ENCODE assay signal across 8 mouse cellular contexts in the genomic region with DNA sequence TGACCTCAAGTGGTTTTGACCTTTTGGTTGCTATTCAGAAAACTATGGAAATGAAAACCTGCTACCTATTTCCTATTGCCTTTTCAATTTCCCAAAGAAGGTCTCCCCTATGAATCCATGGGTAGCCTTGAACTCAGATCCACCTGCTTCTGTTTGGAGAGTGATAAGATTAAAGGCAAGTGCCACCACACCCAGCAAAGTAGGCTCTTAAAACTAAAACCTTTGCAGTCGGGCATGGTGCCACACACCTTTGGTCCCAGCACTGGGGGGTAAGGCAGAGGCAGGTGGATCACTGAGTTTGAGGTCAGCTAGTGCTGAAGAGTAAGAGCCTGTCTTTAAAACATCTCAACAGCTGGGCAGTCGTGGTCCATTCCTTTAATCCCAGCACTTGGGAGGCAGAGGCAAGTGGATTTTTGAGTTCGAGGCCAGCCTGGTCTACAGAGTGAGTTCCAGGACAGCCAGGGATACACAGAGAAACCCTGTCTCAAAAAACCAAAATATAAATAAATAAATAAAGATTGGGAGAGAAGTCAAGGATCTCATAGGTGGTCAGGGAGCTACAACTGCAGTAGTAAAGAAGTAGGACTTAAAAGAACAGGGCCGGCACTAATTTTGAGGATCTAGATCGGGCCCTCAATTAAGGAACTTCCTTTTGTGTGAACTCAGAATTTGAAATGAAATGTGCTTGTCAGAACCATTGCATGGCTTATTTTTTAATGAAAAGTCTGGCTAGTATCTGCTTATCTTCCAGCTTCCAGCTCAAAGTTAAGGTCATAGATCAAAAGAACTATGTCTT. TPM values are rescaled to one million over a fixed set of nuclear protein-coding genes. Genes with fewer than 3 reads are reported as not detected.
DNase-seq lines count a peak whose midpoint lies in the region; ATAC-seq lines count a peak whose summit lies in the region.

No protein-coding gene starts in this region.

- no peaks in the 10 kb centered on the region for H3K27me3 ChIP-seq in heart, embryonic 14.5 days (ENCODE audit: control insufficient read depth, insufficient read depth, low read length)
- 0 out of 2 replicates have a peak, but pooled peaks cover 7% of the 10 kb centered on the region for H3K27me3 ChIP-seq in embryonic facial prominence, embryonic 10.5 days (replicated peaks; ENCODE audit: low read depth, poor library complexity, severe bottlenecking)

- no peak for DNase-seq in heart, postnatal 25 days (ENCODE audit: low spot score)
- DNase-seq in embryonic facial prominence, embryonic 10.5 days (ENCODE audit: low spot score), result no peak
- DNase-seq in kidney, adult 11 months, result peak; percentile 58
- no peak for DNase-seq in ovary, postnatal 10 days (ENCODE audit: low spot score)
- DNase-seq in adrenal gland, adult 2 months, result no peak

- H3K9me3 ChIP-seq in heart, embryonic 14.5 days (ENCODE audit: control insufficient read depth, low read length), result no peaks in the 10 kb centered on the region
- H3K9me3 ChIP-seq in embryonic facial prominence, embryonic 10.5 days, result no peaks in the 10 kb centered on the region

- peak overlapping the region; percentile 35 to 91 for H3K4me3 ChIP-seq in heart, embryonic 14.5 days (ENCODE audit: control insufficient read depth in 1 of 2, insufficient read depth in 1 of 2, low read depth in 1 of 2, low read length in 2 of 2)
- peak overlapping the region; percentile 91 for H3K4me3 ChIP-seq in embryonic facial prominence, embryonic 10.5 days
- peak overlapping the region; percentile 62 for H3K4me3 ChIP-seq in macrophage (ENCODE audit: inconsistent target)

- H3K27ac ChIP-seq in heart, embryonic 14.5 days (replicated peaks in 1 of 2; ENCODE audit: control insufficient read depth in 1 of 2, insufficient read depth in 1 of 2, low read depth in 2 of 2, low read length in 2 of 2), result no peak overlapping the region
- no peak overlapping the region for H3K27ac ChIP-seq in embryonic facial prominence, embryonic 10.5 days (replicated peaks)
- H3K27ac ChIP-seq in macrophage, result 0 out of 2 replicates have a peak overlapping the region, but pooled peaks have one; percentile 0

- 56% methylated on average over 5 of the region's 5 CpGs for WGBS in heart, embryonic 14.5 days
- 77% methylated on average over 5 of the region's 5 CpGs for WGBS in embryonic facial prominence, embryonic 10.5 days
- 69% methylated on average over 5 of the region's 5 CpGs for WGBS in macrophage (ENCODE audit: missing documents)

- peak overlapping the region; percentile 86 for H3K4me2 ChIP-seq in heart, embryonic 14.5 days (ENCODE audit: low read length)

- no peak for ATAC-seq in heart, embryonic 14.5 days (ENCODE audit: insufficient number of reproducible peaks, insufficient read depth, low FRiP score, low read depth)
- no peak for ATAC-seq in megakaryocyte progenitor cell, adult 5-6 weeks (replicated peaks; ENCODE audit: poor library complexity)

- H3K36me3 ChIP-seq in heart, embryonic 14.5 days (ENCODE audit: control insufficient read depth, insufficient read depth, low read length), result peaks cover 28% of the 10 kb centered on the region
- H3K36me3 ChIP-seq in embryonic facial prominence, embryonic 10.5 days (replicated peaks), result peaks cover 22% of the 10 kb centered on the region
- H3K36me3 ChIP-seq in macrophage (ENCODE audit: inconsistent target), result 0 out of 2 replicates have a peak, but pooled peaks cover 14% of the 10 kb centered on the region

- H3K79me2 ChIP-seq in macrophage (ENCODE audit: inconsistent target), result peaks cover 38% of the 10 kb centered on the region

- H3K4me1 ChIP-seq in heart, embryonic 14.5 days (ENCODE audit: control insufficient read depth in 2 of 2, insufficient read depth in 2 of 2, low read length in 2 of 2), result peaks cover 2 to 21% of the 10 kb centered on the region in 2 experiments
- peaks cover 22% of the 10 kb centered on the region for H3K4me1 ChIP-seq in embryonic facial prominence, embryonic 10.5 days

- intact Hi-C loops in heart, postnatal 25 days (cut with DNase I), result no loop called here

- peak overlapping the region; percentile 96 for H3K9ac ChIP-seq in heart, embryonic 14.5 days (ENCODE audit: low read length)

RNA-seq across cellular contexts. Expression of a gene that starts 1.9 kb away (rescaled TPM):
- 48.6 and 57.2 TPM in 2 replicates for polyA plus RNA-seq in heart, embryonic 14.5 days (2014; fragmentation: Nextera tagmentation; extraction: Ambion mirVana)
- total RNA-seq in heart, postnatal 25 days (2021), result 100 to 1,000 TPM; 168 to 194 TPM
- polyA plus RNA-seq in embryonic facial prominence, embryonic 10.5 days (2016; fragmentation: Nextera tagmentation; extraction: Ambion mirVana), result 50.0 and 61.5 TPM in 2 replicates
- total RNA-seq in macrophage (2018; cell fraction: chromatin; rRNA removed), result 100 to 1,000 TPM in 19 of 26 experiments, 10 to 100 TPM in 7; 17.1 to 870 (median 238) TPM
- 1,000 to 10,000 TPM in 3 of 26 experiments, 100 to 1,000 TPM in 23; 115 to 1,267 (median 399) TPM for total RNA-seq in macrophage (2018; cell fraction: cytosol; rRNA removed)
- total RNA-seq in macrophage (2018; cell fraction: nucleus; rRNA removed), result 1,000 to 10,000 TPM in 1 of 26 experiments, 100 to 1,000 TPM in 24, 10 to 100 TPM in 1; 68.9 to 1,011 (median 406) TPM
- 327 to 500 TPM (median 495 TPM) in 3 replicates for polyA plus RNA-seq in macrophage (2018)
- 111 and 138 TPM in 2 replicates for total RNA-seq in megakaryocyte progenitor cell, adult 5-6 weeks (2015)
- total RNA-seq in megakaryocyte progenitor cell, adult 5-6 weeks (2017), result 110 and 143 TPM in 2 replicates
- 10 to 100 TPM; 25.5 to 62.9 TPM for total RNA-seq in adrenal gland, adult 2 months (2021)
- 0.99 and 1.2 TPM in 2 replicates for polyA plus RNA-seq in adrenal gland, adult 2 months (2012; rRNA removed)

RNA-seq across cellular contexts. Expression of a gene that starts 33.0 kb away (rescaled TPM):
- polyA plus RNA-seq in heart, embryonic 14.5 days (2014; fragmentation: Nextera tagmentation; extraction: Ambion mirVana), result 6.7 and 7.3 TPM in 2 replicates
- total RNA-seq in heart, postnatal 25 days (2021), result 10 to 100 TPM; 20.9 to 24.7 TPM
- 8.6 and 8.7 TPM in 2 replicates for polyA plus RNA-seq in embryonic facial prominence, embryonic 10.5 days (2016; fragmentation: Nextera tagmentation; extraction: Ambion mirVana)
- 10 to 100 TPM in 1 of 26 experiments, 1 to 10 TPM in 25; 1.3 to 10.7 (median 4.9) TPM for total RNA-seq in macrophage (2018; cell fraction: chromatin; rRNA removed)
- 1 to 10 TPM in 23 of 26 experiments, under 1 TPM in 3; 0.84 to 3.3 (median 1.7) TPM for total RNA-seq in macrophage (2018; cell fraction: cytosol; rRNA removed)
- 1 to 10 TPM; 1.1 to 8.8 (median 2.6) TPM for total RNA-seq in macrophage (2018; cell fraction: nucleus; rRNA removed)
- polyA plus RNA-seq in macrophage (2018), result 0.66 to 3.8 TPM (median 1.1 TPM) in 3 replicates
- 5.9 and 6.9 TPM in 2 replicates for total RNA-seq in megakaryocyte progenitor cell, adult 5-6 weeks (2015)
- 8.0 and 15.5 TPM in 2 replicates for total RNA-seq in megakaryocyte progenitor cell, adult 5-6 weeks (2017)
- total RNA-seq in adrenal gland, adult 2 months (2021), result 10 to 100 TPM; 26.5 to 47.4 TPM
- polyA plus RNA-seq in adrenal gland, adult 2 months (2012; rRNA removed), result 100 and 110 TPM in 2 replicates

Comparison
In these comparisons a context has a peak if more than half of its experiments do, and no peak if none do; other contexts are left out.
1. RNA of a gene that starts 1.9 kb away (polyA plus RNA-seq): 327 to 500 TPM in macrophage, 50.0 to 61.5 TPM in embryonic facial prominence, embryonic 10.5 days and 48.6 to 57.2 TPM in heart, embryonic 14.5 days; 0.99 to 1.2 TPM in adrenal gland, adult 2 months; every median in the first group is over 10 times any median in the second.
2. RNA of a gene that starts 33.0 kb away (polyA plus RNA-seq): 100 to 110 TPM in adrenal gland, adult 2 months; 8.6 to 8.7 TPM in embryonic facial prominence, embryonic 10.5 days, 6.7 to 7.3 TPM in heart, embryonic 14.5 days and 0.66 to 3.8 TPM in macrophage; every median in the first group is over 10 times any median in the second.
3. Peak in every context shown above with its lines, with median percentiles within 50 percentile points of each other: H3K4me3 ChIP-seq.